Mouse (Mus musculus) neural tube, embryonic 10.5 days (tissue): ENCODE measurements around the gene Hpse.

Experiments used
- DNase-seq: peaks from one replicate; pipeline ENCODE4 v3.0.0-alpha.2; 2017; ENCODE audit warnings: low spot score; ENCODE audit errors: extremely low spot score

Hpse gene

GRCm38 (mm10) chr5:100642316-100642715 lies 77.2 kb downstream of the Hpse start:
- DNase-seq, result no peak

GRCm38 (mm10) chr5:100638483-100638882 lies 81.0 kb downstream of the Hpse start:
- DNase-seq, result no peak

GRCm38 (mm10) chr5:100636794-100637544 lies 82.5 kb downstream of the Hpse start:
- DNase-seq, result no peak

- no peak for DNase-seq
Observed at GRCm38 (mm10) chr5:100635908-100636307, 83.6 kb downstream of the Hpse start.

- DNase-seq, result no peak
Observed at GRCm38 (mm10) chr5:100634885-100635478, 84.5 kb downstream of the Hpse start.

GRCm38 (mm10) chr5:100632540-100633129 lies 86.9 kb downstream of the Hpse start:
- no peak for DNase-seq
